Mouse (Mus musculus) heart, adult 2 months (tissue): Measurements from ENCODE around the gene Dtnb.

Source experiments
- CTCF ChIP-seq: fragments of 200-600 bp; IDR thresholded peaks from 2 replicates; pipeline ENCODE4 v1.8.1; 2022; ENCODE audit warnings: antibody characterized with exemption, mild to moderate bottlenecking, moderate library complexity
- EP300 ChIP-seq: fragments of 200-500 bp; IDR thresholded peaks from 2 replicates; pipeline ENCODE4 v1.6.1; 2011; ENCODE audit warnings: low read depth, low read length, control low read depth; ENCODE audit not compliant: insufficient read depth

- no peak for TF ChIP-seq EP300
- no peak for TF ChIP-seq CTCF
These were observed 608 bp downstream of the Dtnb start for GRCm38 (mm10) chr12:3572581-3573397.
